Mouse (Mus musculus) inflammation-experienced regulatory T-cells, adult 6 months (primary cell): ENCODE results near the gene Aldoc. TPM values are rescaled to one million over a fixed set of nuclear protein-coding genes. Genes with fewer than 3 reads are reported as not detected.
A peak's percentile ranks its signal among the peaks of the same experiment; 100 is the strongest.
"Not testable (repeated sequence)": the region's sequence is repeated elsewhere in the genome, so short reads cannot be mapped to it uniquely, and the experiment has no call there.

Experiments used
- ATAC-seq: one replicate; pipeline ENCODE4 v1.8.0; 2017
- polyA plus RNA-seq, 3 experiments: library from polyadenylated mRNA; unstranded; fragments of 100-300 nt; shearing (Covaris generic); gene quantifications; one replicate each; pipeline ENCODE4 v1.2.1; 2017

Aldoc gene
- 1 to 10 TPM; 4.0 to 9.6 (median 7.6) TPM for polyA plus RNA-seq

- peak; percentile 94 for ATAC-seq
These were observed at the start of gene Aldoc for GRCm38 (mm10) chr11:78322860-78323259. TSS of gene Aldoc (plus strand) at chr11:78322968.

GRCm38 (mm10) chr11:78275596-78275995 is 47.2 kb upstream of the Aldoc start:
- ATAC-seq = no peak

DNA sequence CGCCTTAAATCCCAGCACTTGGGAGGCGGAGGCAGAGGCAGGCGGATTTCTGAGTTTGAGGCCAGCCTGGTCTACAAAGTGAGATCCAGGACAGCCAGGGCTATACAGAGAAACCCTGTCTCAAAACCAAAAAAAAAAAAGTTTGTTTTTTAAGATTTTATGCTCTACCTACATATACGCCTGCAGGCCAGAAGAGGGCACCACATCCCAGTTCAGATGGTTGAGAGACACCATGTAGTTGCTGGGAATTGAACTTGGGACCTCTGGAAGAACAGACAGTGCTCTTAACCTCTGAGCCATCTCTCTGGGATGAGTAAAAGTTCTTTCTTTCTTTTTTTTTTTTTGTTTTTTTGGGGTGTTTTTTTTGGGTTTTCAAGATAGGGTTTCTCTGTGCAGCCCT is 46.6 kb upstream of the Aldoc start:
- not testable (repeated sequence) for ATAC-seq

DNA sequence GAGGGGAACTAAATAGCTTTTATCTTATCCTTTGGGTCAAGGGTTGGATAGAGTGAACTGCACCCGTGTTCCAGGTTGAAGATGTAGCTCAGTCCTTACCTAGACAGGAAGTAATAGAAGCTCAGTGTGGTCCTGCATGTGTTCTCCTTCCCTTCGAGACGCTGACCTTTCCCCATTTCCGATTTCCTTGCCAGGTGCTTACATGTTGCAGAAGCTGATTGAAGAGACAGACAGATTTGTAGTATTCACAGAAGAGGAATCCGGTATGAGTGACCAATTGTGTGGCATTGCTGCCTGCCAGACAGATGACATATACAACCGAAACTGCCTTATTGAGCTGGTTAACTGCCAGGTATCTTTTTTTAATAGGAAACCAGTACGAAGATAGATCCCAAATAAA is 43.9 kb upstream of the Aldoc start:
- no peak for ATAC-seq

- no peak for ATAC-seq
These were observed 43.2 kb upstream of the Aldoc start for GRCm38 (mm10) chr11:78279586-78279985.

DNA sequence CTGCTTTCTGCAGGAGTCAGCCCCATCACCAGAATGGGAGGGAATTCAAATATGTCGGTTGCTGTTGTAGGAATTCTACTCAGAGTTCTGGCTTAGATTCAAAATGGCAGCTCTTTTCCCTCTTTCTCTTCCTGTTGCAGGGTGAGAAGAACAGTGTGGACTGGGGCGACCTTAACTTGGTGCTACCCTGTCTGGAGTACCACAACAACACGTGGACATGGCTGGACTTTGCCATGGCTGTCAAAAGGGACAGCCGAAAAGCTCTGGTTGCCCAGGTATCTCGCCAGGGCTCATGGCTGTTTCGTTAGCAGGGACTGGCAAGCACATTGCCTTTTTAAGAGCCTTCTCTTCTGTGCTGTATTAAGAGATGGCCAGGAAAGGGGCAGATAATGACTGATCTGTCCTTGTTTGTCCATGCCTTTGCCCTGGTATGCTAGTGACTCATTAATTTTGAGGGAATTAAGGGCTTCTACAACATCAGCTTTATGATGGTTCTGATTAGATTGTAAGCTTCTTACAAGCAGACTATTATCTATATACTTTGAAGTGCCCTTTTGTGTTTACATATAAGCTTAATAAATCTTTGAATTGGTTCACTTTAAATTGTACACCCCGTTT is 33.5 kb upstream of the Aldoc start:
- no peak for ATAC-seq

- no peak for ATAC-seq
These were observed 32.1 kb upstream of the Aldoc start, which contains the start of gene BC030499 for GRCm38 (mm10) chr11:78290654-78291053. TSS of gene BC030499 (plus strand) at chr11:78290841.

DNA sequence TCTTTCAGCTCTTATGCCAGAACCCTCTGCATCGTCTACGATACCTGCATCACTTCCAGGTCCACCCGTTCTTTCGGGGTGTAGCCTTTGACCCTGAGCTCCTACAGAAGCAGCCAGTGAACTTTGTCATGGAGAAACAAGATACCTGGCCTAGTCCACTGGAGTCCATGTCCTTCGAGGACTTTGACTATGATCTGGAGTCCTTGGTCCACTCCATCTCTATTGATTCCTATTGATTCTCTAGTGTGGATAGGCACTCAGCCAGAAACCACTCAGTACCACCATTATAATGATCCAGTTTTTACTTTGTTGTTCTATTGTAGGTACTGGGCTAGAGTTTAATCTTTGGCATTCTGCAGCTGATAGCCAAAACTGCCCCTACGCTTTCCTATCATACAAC is 28.2 kb upstream of the Aldoc start:
- ATAC-seq = no peak

DNA sequence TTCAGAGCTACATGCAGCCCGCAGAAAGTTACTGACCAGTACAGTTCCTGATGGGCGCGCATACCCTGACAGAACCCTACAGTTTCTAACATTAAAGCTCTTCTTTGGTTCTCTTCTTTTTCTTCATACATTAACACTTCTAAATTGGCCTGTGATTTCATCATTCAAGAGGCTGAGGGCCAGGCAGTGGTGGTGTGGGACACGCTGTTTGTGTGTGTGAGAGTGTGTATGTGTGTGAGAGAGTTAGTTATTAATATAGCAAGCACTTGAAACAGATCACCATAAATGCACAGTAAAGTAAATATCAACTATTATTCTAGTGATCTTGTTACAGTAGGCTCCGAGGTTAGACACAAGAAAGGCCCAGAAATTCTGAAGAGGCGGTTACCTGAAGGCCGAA is 21.9 kb upstream of the Aldoc start:
- no peak for ATAC-seq

GRCm38 (mm10) chr11:78301357-78302084 is 21.2 kb upstream of the Aldoc start, which contains the start of gene Spag5:
TSS of gene Spag5 (plus strand) at chr11:78301529.
- ATAC-seq = peak; percentile 99

DNA sequence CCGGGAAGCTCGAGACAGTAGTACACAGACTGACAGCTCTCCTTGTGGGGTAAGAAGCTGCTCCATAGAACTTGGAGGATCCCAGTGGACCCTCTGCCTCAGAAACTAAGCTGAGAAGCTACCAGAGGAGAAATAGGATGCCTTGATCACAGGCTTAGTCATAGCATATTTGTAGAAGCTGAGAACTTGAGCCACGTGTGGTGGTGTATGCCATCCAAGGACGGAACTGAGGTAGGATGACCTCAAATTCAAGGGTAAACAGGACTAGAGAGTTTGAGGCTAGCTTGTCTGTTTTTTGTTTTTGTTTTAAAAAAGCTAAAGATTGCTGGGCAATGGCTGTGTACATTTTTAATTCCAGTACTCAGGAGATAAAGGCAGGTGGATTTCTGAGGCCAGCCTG is 17.5 kb upstream of the Aldoc start:
- ATAC-seq = no peak

DNA sequence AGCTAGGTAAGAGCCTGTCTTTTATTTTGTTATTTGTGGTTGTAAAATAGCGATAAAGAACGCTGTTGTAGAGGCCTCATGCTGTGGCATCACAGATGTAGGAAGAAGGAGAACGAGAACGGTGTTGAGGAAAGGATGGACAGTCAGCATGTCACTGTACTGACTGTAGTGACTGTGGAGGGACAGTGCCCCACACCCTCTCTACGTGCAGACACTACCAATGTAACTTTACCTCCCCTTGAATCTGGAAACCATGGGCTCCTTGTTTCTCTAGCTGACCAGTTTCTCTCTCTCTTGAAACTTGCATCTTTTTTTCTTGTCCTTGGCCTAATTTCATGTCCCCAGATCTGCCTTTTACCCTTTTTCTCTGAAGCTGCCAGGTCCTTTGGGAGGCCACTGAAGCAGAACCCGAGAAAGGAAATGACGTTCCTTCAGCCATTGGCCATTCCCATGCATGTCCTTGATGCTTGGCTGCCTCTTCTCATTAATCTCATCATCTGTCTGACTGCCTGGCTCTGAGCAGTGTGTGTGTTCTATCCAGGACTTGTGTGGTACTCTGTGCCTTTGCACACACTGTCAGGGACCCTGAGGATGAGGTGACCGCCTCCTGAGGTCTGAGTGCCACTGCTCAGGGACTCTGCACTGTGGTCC is 11.8 kb upstream of the Aldoc start:
- no peak for ATAC-seq

GRCm38 (mm10) chr11:78313662-78314061 is 9.1 kb upstream of the Aldoc start:
- ATAC-seq = no peak

DNA sequence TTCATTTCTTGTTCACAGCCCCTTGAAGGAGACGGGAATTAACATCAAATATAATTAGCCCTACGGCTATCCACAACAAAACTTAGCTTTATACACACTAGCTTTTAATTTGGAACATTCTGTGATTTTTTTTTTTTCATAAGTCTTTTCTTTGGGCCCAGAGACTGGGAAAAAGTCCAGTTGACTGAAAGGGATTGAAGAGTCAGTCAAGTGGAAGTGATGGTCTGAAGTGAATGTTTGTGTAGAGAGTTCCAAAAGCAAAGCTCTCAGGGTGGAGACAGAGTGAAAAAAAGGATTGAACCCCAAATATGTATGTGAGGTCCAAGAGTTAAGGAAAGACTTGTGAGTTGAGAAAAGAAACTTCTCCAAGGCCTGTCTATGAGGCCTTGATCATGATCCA is 4.4 kb upstream of the Aldoc start:
- ATAC-seq = no peak

DNA sequence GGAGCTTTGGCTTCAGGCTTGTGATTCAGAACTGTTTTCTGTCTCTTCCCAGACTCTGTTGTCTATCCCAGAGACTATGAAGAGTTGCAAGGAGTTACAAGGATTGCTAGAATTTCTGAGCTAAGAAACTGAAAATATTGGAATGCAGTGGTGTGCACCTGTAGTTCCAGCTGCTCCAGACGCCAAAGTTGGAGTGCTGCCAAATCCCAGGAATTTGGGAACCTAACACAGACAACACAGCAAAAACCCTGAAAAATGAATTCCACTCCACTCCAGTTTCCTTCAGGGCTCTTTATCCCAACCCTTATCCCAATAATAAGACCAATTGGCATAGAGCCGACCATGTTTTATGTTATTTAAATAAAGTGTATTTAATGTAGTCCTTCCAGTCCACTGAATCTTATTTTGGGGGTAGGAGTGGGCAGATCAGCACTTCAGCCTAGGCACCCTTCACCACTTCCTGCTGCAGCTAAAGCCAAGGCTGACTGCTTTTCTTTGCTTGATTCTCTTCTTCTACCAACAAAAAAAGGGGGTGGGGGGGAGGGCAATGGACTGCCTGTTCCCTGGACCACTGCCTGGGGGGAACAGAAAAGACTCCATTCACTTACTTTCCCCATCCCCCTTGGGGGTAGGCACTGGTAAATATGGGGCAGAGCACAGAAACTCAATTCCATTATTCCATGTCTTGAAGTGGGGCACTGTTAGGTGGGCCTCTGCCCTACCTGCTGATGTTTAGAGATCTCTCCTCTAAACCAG is 514 bp upstream of the Aldoc start:
- ATAC-seq = peak; percentile 12

DNA sequence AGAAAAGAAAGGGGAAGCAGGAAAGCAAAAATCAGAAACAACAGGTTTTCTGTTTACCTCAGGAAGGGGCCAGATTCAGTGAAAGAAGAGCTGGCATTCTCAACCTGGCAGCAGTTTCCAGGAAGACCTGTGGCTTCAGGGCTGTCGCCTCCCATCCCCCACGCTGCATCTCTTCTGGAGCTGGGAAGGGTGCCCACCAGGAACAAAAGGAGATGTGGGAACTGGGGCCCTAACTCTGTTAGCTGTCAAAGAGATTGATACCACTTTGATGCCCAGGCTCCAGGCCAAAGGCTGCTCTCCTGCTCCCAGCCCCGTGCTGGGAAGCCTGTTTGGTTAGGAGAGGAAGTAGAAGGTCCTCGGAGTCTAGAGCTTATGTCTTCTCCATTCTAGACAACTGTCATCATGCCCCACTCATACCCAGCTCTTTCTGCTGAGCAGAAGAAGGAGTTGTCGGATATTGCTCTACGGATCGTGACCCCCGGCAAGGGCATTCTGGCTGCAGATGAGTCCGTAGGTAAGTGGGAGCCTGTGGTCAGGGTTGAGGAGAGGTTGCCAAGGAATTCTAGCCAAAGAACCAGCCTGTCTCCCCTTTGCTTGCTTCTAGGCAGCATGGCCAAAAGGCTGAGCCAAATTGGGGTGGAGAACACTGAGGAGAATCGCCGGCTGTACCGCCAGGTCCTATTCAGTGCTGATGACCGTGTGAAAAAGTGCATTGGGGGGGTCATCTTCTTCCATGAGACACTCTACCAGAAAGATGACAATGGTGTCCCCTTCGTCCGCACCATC is 1.4 kb downstream of the Aldoc start:
- no peak for ATAC-seq

DNA sequence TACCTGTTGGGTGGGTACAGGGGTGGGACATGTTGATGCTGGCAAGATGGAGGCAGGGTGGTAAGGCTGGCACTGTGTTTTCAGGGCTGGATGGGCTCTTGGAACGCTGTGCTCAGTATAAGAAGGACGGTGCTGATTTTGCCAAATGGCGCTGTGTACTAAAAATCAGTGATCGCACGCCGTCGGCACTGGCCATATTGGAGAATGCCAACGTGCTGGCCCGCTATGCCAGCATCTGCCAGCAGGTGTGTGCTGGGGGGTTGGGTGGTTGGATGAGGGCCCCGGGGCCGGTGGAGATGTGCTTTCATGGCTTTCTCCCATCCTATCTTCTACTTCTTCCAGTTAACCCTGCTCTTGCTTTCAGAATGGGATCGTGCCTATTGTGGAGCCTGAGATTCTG is 2.2 kb downstream of the Aldoc start:
- no peak for ATAC-seq

DNA sequence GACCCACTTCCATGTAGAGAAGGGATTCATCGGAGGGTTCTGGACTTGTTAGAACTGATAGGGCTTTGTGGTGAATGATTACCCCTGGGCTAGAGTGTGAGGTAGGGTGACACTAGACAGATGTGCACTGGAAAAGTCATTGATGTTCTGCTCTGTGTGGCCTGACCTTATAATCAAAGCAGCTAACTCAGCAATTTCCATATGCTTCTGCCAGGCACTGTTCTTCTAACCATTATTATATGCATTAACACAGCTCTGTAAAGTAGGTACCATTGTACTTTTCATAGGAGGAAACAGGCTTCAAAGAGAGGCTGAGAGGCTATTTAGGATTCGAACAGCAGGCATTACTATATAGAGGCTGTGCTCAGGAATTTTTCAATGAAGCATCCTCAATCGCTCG is 4.4 kb downstream of the Aldoc start:
- ATAC-seq = no peak

- peak; percentile 98 for ATAC-seq
These were observed 5.1 kb downstream of the Aldoc start, which contains the start of gene Pigs for GRCm38 (mm10) chr11:78327634-78328511. TSS of gene Pigs (plus strand) at chr11:78328415.

GRCm38 (mm10) chr11:78328512-78329056 is 5.8 kb downstream of the Aldoc start:
- peak; percentile 46 for ATAC-seq

- ATAC-seq = no peak
These were observed 9.9 kb downstream of the Aldoc start for GRCm38 (mm10) chr11:78332676-78333075.
